Mouse (Mus musculus) thymus, postnatal 10 days (tissue): ENCODE results near the gene Pde6d.
A peak's percentile ranks its signal among the peaks of the same experiment; 100 is the strongest.

Experiments used
- DNase-seq, 2 experiments: peaks; one replicate each; pipeline ENCODE4 v3.0.0; 2021; ENCODE audit warnings: low spot score in 2 of 2

The Pde6d gene

DNA sequence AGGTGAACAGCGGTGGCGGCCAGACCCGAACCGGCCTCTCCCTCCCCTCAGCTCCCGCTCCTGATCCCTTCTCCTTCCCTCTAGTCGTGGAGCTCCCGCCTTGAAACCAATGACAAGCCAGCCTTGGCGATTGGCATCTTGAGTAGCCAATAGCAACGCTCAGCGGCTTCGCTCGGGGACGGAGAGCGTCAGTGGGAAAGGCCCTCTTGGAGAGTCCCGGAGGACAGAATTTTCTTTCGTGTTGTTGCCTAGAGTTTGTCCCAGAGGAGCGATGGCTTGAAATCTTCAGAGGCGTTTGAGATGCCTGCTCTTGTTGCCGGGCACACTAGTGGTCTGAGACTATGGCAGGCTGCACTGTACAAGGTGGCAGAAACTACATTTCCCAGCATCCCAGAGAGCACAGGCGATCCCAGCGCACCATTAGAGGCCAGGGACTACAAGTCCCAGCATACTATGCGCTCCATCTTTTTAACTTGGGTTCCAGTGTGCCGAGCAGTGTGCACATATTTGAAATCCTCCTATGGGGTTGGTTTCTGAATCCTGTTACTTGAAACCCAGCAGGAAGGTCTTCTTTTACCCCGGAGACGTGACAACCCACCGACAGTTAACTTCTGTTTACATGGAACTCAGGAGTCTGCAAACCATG, at the start of gene Pde6d, which contains the start of gene Cops7b:
Pde6d (minus strand) TSS at position 179 of the 646 bp plus-strand sequence.
Cops7b (plus strand) TSS at position 454 of the 646 bp plus-strand sequence.
- DNase-seq: peak; percentile 89 to 90

DNA sequence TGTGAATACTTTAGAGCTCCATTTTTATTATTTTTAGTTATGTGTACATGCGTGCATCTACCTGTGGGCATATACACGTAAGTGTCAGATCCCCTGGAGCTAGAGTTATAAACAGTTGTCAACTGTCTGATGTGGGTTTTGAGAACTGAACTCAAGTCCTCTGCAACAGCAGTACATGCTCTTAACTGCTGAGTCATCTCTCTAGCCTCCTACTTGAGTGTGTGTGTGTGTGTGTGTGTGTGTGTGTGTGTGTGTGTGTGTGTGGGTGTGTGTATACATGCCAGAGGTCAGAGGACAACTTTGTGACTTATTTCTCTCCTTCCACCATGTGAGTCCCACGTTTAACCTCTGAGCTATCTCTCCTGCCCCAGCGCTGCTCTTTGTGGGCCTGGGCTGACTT, 48.1 kb upstream of the Pde6d start:
- DNase-seq: no peak

DNA sequence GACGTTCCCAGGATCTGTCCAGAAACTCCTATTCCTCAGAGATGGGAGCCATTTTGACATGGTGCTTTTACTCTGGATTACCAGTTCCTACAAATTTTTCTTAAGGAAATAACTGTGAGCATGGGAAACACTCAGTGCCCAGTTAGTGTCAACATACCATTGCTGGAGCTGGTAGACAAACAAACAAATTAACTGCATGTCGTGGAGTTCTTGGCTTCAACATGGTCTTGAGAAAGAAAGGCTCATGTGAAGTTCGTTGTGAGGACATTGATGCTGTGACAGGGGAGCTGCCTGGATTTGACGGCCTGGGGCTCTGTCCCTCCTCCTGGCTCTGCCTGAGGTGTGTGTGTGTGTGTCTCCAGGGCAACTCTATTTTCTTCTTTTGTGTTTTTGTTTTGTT, 47.5 kb upstream of the Pde6d start:
- no peak for DNase-seq

DNA sequence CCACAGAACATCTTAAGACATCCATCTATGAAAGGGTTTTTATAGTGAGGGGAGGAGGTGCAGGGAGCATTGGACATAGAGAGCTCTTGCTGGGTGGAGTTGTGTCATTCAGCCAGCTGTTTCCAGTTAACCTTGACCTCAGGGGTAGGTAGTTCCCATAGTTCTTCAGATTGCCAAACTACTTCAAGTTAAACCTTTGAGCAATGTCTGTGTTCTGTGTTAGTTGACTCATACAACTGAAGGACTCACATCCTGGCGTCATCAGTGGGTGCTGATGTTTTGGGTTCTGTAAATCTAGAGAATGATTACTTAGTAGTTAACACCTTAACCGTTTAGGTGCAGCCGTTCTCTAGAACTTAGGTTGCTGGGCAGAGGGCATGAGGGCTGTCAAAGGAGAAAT, 45.8 kb upstream of the Pde6d start:
- no peak for DNase-seq

DNA sequence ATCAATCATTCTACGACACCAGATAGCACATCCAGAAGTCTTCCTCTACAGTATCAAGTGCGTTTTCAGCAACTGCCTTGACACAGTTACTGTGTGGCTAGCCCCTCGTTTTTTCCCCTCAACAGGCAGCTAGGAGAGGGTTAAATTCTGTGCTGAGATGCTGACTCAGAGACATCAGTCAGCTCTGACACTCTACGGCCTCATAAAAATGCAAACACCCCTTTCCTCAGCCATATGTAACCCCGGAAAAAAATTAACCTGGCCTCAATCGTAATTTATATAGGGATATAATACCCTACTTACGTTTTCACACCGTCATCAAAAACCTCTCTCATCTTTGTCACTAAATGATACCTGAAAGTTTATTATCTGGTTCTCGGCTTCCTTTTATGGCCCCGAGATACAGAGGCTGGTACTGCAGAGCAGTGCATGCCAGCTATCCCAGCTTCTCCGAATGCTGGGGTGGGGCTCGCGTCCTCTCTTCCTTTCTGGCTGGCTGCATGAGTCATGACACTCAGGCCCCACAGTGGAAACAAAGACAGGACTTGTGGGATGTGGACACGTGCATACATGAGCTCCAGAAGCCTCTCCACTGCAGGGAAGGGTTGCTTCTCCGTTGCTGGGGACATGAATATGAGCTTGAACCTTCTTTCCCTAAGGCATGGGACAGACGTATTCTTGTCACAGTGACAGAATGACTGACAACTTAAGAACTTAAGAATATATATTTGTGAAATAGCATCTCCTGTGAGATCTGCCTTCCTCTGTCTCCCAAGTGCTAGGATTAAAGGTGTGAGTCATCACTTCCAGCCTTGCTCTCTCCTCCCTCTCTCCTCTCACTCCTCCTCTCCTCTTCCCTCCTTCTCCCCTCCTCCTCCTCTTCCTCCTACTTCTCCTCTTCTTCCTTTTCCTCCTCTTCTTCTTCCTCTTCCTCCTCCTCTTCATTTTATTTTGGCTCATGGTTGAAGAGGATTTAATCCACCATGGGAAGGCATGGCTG, 40.9 kb upstream of the Pde6d start:
- no peak for DNase-seq

DNA sequence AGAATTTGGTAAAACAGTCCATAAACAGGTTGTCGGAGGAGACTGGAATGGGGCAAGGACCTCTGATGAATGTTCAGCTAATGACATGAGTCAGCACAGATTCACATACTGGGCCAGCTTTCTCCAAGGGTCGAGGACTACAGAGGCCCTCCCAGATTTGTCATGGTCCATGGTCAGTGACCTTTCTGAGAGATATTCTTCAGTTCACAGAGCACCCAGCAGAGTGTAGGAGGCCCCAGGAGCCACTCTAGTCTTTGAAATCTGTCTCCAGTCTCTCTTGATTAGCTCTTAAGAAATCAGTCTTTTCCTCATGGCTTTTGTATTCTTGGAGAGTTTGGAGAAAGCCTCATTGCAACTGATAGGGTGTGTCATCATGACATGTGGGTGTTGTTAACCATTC, 39.9 kb upstream of the Pde6d start:
- DNase-seq: no peak

DNA sequence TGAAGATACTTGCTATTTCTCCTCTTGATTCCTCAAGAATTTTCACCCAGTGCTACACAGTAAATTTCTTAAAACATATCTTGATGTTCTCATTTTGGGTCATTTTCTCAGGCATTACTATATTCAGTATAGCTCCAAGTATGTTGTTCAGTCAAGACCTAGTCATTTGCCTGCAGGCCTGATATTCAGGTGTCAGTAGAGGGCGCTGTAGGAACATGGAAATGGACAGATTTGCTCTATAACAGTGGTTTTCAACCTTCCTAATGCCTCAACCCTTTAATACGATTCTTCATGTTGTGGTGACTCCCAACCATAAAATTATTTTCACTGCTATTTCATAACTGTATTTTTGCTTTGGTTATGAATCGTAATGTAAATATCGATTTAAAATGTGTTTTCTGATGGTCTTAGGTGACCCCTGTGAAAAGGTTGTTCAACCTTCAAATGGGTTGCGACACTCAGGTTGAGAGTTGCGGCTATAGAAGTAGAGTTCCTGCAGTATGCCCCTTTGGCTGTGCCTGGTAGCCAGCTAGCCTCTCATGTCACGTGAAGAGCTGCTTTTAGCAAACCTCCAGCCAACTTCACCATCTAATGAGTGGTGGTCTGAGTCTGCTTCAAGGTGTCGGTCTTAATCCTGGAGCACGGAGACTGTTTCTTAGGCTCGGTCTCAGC, 36.2 kb upstream of the Pde6d start:
- peak in 1 of 2 experiments; percentile 57 for DNase-seq

DNA sequence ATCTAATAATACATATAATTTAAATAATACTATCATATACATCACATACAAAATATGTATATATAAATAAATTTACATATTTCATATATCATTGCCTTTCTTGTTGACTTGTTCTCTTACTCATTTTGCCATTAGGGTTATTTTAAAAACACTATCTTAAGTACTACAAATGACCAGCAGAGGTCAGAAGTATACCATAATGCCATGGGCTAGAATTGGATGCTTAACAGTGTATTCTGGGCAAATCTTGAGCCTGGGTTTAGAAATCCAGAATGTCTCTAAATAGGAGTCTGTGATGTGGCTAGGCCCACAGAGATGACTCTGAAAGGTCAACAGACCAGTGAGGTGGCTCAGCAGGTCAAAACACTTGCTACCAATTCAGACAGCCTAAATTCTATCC, 31.8 kb upstream of the Pde6d start:
- peak in 1 of 2 experiments; percentile 13 for DNase-seq

DNA sequence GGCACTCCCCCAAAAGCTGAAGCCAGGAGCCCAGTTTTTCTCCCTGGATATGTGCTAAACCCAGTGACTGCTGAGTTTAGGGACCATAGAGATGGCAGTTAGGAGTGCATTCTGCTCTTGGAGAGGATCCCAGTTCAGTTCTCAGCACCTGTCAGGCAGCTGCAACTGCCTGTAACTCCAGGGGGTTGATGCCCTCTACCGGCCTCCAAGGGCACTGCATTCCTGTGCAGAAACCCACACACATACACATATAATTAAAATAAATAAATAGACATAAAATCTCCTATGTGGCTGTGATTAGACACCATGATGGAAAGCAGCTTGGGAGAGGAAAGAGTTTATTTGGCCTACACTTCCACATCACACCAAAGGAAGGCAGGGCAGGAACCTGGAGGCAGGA, 29.7 kb upstream of the Pde6d start:
- no peak for DNase-seq

DNA sequence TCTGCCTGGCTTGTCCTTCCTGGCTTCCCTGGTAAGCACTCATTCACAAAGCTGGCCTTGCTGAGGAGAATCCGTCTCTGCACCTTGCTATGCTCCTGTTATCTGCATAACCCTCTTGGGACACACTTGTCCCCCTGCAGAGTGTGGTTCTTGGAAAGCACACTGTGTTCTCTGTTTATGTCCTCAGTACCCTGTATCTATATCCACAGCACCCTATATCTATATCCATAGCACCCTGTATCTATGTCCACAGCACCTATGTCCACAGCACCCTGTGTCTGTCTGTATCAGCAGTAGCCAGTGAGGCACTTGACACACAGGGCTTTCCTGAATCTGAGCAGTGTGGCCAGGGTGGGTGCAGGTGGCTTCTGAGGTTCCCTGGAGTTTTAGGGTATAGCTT, 28.5 kb upstream of the Pde6d start:
- DNase-seq: no peak

DNA sequence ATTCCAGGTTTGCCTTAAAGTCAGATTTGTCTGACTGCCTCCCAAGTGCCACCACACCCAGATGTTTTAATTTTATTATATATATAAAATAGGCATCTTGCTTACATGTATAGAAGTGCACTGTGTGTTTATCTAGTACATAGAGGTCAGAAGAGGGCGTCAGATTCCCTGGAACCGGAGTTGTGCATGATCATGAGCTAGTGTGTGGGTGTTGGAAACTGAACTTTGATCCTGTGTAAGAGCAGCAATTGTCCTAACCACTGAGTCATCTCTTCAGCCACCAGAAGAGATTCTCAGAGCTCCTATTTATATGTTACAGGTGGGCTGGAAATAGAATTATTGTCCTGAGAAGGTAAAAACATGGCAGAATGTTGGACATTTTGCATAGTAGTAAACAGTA, 17.7 kb upstream of the Pde6d start:
- DNase-seq: no peak

DNA sequence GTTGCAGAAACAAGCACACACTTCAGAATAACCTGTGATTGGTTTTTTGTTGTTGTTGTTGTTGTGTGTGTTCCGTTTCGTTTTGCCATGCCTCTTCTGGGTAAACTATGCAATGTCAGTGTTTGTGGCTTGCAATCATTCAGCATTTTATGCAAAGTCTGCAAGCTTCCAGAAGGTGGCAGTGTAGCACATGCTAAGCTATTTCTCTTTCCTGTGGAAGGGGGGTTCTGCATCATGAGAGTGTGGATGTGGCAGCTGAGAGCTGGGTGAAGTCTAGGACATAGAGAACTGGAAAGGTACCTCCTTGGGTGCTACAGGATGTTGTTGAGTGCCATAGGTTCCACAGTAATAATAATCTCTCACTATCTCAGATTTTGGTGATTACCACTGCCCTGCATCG, 16.1 kb upstream of the Pde6d start:
- DNase-seq: peak in 1 of 2 experiments; percentile 26

DNA sequence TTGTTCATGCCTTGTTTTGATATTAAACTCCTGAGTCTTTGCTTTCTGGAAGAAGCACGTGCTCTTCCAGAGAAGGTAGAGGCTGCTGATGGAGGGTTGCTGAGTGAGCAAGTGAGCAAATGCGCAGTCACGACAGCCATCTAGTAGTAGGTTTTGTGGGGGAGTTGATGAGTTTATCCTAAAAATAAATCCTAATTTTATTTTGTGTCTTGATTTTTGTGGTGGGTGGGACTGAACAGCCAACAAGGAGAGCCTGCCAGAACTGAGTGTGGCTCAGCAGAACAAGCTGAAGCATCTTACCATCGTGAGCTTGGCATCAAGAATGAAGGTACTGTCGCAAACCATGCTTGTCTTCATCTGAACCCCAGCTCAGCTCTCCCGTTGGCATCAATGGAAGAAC, 14.1 kb upstream of the Pde6d start:
- DNase-seq: no peak

DNA sequence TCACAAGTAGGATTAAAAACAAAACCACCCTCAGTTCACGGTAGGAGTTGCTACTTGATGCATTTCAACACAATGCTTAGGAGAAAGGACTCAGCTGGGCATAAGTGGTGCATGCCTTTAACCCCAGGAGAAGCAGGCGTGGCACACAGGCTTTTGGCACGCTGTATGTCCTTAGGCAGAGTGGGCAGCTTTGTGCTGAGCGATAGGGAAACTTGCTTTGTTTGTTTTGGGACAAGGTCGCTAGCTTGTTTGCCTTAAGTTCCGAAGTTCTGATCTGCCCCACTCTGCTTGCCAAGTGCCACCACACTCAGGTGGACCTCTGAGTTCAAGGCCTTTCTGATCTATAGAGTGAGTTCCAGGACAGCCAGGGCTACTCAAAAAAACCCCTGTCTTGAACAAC, 12.9 kb upstream of the Pde6d start:
- no peak for DNase-seq

DNA sequence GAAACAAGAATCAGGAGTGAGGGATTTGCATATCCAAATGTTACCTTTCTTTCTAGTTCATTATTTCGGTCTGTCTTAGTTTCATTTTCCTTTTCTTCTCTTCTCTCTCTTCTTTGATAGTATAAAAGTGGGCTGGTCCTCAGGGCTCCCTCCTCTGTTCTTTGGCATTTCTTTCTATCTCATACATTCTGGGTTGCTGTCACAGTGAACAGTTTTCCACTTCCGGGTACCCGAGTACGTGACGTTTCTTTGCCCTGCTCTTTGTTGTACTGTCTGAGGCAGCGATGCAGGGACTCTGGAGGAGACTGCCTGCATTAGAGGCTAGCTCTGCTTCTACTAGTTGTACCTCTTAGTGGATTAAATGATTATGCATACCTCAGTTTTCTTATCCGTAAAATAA, 12.1 kb upstream of the Pde6d start:
- no peak for DNase-seq

DNA sequence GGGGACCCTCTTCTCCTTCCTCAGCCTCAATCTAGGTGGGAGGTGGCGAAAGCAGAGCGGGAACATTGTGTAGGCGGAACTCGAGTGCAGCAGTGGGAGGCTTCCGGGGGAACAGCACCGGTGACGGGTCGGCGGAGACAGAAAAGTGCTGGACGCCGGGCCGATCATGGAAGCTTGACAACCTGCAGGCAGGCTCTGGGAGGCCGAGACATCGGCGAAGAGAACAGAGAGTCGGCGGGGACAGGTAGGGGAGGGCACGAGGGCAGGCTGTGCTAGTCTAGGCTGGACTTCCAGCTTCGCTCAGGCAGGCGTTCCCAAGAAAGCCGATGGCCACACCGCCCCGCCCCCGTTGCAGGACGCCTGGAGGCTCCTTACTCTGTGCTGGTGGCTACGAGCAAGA, 4.6 kb upstream of the Pde6d start:
- DNase-seq: peak; percentile 63 to 80

DNA sequence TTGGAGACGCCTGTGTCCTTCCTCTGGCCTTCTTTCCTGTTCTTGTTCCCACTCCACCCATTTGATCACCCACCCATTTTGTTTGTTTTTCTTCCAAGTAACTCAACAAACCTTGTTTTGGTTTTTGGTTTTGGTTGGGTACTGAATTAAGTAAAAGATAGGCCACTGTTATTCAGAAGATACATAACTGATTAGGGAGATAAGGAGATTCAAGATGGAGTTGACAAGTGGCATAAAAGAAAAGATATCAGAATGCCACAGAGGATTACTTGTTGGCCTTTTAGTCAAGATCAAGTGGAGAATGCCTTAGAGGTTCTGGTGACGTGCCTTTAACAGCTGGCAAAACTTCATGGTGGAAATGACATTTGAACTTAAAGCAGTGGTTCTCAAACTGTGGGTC, 1.3 kb upstream of the Pde6d start:
- DNase-seq: no peak

DNA sequence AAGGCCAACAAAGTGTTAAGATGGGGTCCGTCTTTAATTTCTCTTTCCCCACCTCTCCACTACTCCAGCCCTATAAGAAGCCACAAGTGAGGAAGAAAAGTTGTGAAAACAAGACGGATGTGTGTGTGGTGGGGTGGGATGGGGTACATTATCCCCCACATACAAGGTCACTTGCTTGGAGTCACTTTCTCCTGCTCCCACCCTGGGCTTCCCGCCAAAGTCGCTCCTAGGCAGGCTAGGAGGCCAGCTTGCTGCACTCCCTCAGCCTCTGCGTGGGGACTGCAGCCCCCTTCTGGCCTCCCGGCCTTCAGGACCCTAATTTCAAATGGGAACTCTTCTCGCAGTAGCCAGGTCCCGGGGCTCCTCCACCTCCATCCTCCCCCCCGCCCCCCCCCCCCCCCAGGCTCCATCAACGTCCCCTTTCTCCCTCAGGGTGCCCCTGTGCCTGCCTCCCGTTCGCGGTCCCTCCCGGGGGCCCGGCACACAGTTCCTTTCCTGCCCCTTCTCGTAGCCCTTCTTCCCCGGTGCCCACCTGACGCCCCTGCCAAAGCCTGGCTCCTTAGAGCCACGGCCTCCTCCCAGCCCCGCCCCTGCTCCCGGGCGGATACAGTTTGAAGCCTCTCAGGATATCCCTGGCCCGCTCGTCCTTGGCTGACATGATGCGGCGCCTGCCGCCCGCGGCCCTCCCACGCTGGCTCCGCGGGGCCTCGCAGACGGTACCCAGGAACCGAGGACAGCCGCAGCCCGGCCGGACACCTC, 558 bp downstream of the Pde6d start:
- peak; percentile 14 to 27 for DNase-seq

DNA sequence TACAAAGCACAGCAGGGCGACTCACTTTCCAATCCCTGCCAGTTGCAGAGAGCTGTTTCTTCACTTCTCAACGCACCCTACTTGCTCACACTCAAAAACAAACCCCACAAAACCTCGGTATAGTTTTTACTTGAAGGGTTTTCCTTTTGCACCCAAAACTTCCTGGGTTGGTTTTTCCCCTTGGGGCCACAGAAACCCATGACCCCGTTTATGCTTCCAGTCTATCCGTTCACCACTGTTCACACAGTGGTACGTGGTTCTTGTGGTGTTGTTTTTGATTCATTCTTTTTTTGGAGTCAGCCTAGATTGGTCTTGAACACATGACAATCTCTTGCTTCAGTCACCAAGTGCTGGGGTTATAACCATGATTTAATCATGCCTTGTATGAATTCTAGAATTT, 2.0 kb downstream of the Pde6d start:
- DNase-seq: no peak

DNA sequence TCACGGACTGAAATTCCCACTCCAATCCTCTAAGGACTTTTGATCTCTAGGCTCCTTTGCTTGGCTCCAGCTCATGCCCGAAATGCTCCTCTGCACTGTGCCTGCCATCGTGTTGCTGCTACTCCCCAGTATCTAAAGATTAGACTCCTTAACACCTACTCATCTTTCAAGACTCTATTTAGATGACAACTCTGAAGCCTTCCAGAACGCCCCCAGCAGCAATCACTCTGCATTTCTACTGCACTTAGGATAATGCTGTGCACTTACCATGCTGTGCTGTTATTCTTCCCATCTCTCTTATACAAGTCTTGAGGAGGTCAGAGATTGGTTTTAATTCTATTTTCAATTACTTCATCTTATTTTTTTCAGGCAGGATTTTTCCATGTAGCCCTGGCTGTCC, 10.5 kb downstream of the Pde6d start:
- no peak for DNase-seq

DNA sequence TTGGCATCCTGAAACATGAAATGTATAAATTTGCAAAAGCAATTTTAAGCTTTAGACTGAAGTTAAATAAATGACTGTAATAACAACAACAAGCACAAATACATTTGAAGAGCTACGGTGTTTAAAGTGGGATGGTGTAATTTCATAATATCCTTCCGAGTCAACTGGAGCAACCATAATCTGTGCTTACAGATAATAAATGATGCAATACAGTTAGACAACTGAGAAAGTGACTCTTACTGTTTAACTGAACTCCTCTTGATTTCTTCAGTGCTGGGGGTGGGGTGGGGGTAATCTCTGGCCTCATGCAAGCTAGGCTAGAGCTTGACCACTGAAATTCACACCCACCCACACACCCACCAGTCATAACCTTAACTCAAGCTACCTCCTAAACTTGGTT, 11.0 kb downstream of the Pde6d start:
- DNase-seq: no peak
